Comparison of ENCODE assay signal across 23 mouse cellular contexts in the genomic region with DNA sequence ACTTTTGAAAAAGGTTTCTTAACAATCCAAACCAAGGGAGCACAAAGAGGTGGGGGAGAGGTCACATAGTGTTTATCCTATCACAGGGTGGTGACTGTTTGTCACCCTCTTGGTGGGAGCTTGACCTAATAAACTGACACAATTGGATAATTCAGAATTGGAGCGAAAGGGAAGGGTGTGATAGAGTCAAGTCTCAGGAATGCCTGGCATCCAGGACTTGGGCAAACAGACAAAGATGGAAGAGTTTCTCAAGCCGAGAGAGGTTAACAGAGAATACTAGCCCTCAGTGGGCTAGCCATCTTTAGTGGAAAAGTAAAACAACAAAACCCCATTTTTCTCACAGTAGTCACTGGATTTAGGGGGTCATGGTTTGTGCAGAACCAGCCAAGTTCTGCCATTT. TPM values are rescaled to one million over a fixed set of nuclear protein-coding genes. Genes with fewer than 3 reads are reported as not detected.
DNase-seq lines count a peak whose midpoint lies in the region; ATAC-seq and TF ChIP-seq lines count a peak whose summit lies in the region.
"Had no signal": no experiment of that assay in that cellular context is flagged by ENCODE, and none has a peak within 500 bp of the region (broad histone marks: within the 10 kb centered on the region; RNA-seq: fewer than 3 reads in every experiment).

No protein-coding gene starts in this region.

- ATAC-seq in kidney, embryonic 15.5 days (replicated peaks; ENCODE audit: low FRiP score) = no peak
- ATAC-seq in intestine, embryonic 16.5 days = no peak
- ATAC-seq: activated CD4-positive, CD25-positive, alpha-beta regulatory T cell, adult 4 months; forebrain, embryonic 13.5 days; forebrain, postnatal 0 days; hindbrain, embryonic 16.5 days; inflammation-experienced regulatory T-cells, adult 6 months had no signal

- TF ChIP-seq POLR2A in kidney, adult 2 months (IDR thresholded peaks at IDR 0.05; ENCODE audit: low read depth, low read length) = no peak

- DNase-seq in kidney, adult 2 months = no peak
- DNase-seq in Muller cell, postnatal 12 days (ENCODE audit: inconsistent ontology term) = peak; percentile 88
- DNase-seq in ZHBTc4 (ENCODE audit: low read depth, low spot score) = peak; percentile 55
- DNase-seq in adrenal gland, adult 2 months = no peak
- DNase-seq: adrenal gland, adult 8-10 months; B cell, adult 2 months; cerebellum, adult 2 months; cerebellum, postnatal 14 days; forebrain, postnatal 0 days; gastrocnemius, adult 2 months; gastrocnemius, postnatal 25 days; heart, postnatal 36 days; kidney, adult 11 months had no signal

- 0 out of 2 replicates have a peak, but pooled peaks cover 2% of the 10 kb centered on the region for H3K4me1 ChIP-seq in kidney, adult 2 months (ENCODE audit: control insufficient read depth, insufficient read depth, low read length)
- peaks cover 15% of the 10 kb centered on the region for H3K4me1 ChIP-seq in kidney, embryonic 15.5 days
- peaks cover 5% of the 10 kb centered on the region; the same call in 1 of the 2 replicates for H3K4me1 ChIP-seq in intestine, embryonic 16.5 days (ENCODE audit: control insufficient read depth, insufficient read depth, low read length)
- H3K4me1 ChIP-seq: embryonic facial prominence, embryonic 13.5 days; forebrain, embryonic 13.5 days; hindbrain, embryonic 12.5 days had no signal

- H3K27ac ChIP-seq in kidney, adult 2 months (ENCODE audit: insufficient read depth, low read depth, low read length) = peak overlapping the region; percentile 22; the same call in 1 of the 2 replicates
- H3K27ac ChIP-seq in kidney, embryonic 15.5 days = no peak overlapping the region
- H3K27ac ChIP-seq in intestine, embryonic 16.5 days (ENCODE audit: low read length) = no peak overlapping the region
- H3K27ac ChIP-seq: embryonic facial prominence, embryonic 13.5 days; forebrain, embryonic 13.5 days; heart, embryonic 13.5 days; hindbrain, embryonic 12.5 days had no signal

- H3K9ac ChIP-seq in kidney, embryonic 15.5 days = no peak overlapping the region
- no peak overlapping the region for H3K9ac ChIP-seq in intestine, embryonic 16.5 days (ENCODE audit: low read depth, low read length)
- H3K9ac ChIP-seq: embryonic facial prominence, embryonic 13.5 days; forebrain, embryonic 13.5 days; forebrain, postnatal 0 days; heart, embryonic 13.5 days; hindbrain, embryonic 12.5 days had no signal

- H3K9me3 ChIP-seq in kidney, embryonic 15.5 days (replicated peaks) = no peaks in the 10 kb centered on the region
- H3K9me3 ChIP-seq in intestine, embryonic 16.5 days (ENCODE audit: control insufficient read depth, low read length) = no peaks in the 10 kb centered on the region
- H3K9me3 ChIP-seq: embryonic facial prominence, embryonic 13.5 days; forebrain, embryonic 13.5 days; heart, embryonic 13.5 days had no signal

- H3K4me3 ChIP-seq in kidney, adult 2 months (ENCODE audit: insufficient read depth, low read depth, low read length) = no peak overlapping the region
- no peak overlapping the region for H3K4me3 ChIP-seq in kidney, embryonic 15.5 days (replicated peaks)
- no peak overlapping the region for H3K4me3 ChIP-seq in intestine, embryonic 16.5 days (ENCODE audit: low read length)
- H3K4me3 ChIP-seq: embryonic facial prominence, embryonic 13.5 days; forebrain, embryonic 13.5 days; gastrocnemius, adult 2 months; heart, embryonic 13.5 days; hindbrain, embryonic 12.5 days had no signal

- no peak for TF ChIP-seq CTCF in kidney, adult 2 months (conservative IDR thresholded peaks at IDR 0.05; ENCODE audit: insufficient read depth, insufficient read length, low read depth, low read length)

- H3K36me3 ChIP-seq in kidney, adult 2 months (ENCODE audit: control insufficient read depth, insufficient read depth, low read length) = no peaks in the 10 kb centered on the region
- H3K36me3 ChIP-seq in kidney, embryonic 15.5 days = no peaks in the 10 kb centered on the region
- no peaks in the 10 kb centered on the region for H3K36me3 ChIP-seq in intestine, embryonic 16.5 days (ENCODE audit: control insufficient read depth, insufficient read depth, low read length)
- H3K36me3 ChIP-seq: embryonic facial prominence, embryonic 13.5 days; heart, embryonic 13.5 days; hindbrain, embryonic 12.5 days had no signal

- no peaks in the 10 kb centered on the region for H3K27me3 ChIP-seq in kidney, adult 2 months (replicated peaks; ENCODE audit: control insufficient read depth, insufficient read depth, low read length)
- H3K27me3 ChIP-seq in kidney, embryonic 15.5 days = 0 out of 2 replicates have a peak, but pooled peaks cover 2% of the 10 kb centered on the region
- no peaks in the 10 kb centered on the region for H3K27me3 ChIP-seq in intestine, embryonic 16.5 days (replicated peaks; ENCODE audit: control insufficient read depth, insufficient read depth, low read length)
- H3K27me3 ChIP-seq: embryonic facial prominence, embryonic 13.5 days; forebrain, embryonic 13.5 days; heart, embryonic 13.5 days; hindbrain, embryonic 12.5 days had no signal

- no peak overlapping the region for H3K4me2 ChIP-seq in kidney, embryonic 15.5 days
- H3K4me2 ChIP-seq in intestine, embryonic 16.5 days (ENCODE audit: low read depth, low read length) = no peak overlapping the region
- H3K4me2 ChIP-seq: embryonic facial prominence, embryonic 13.5 days; forebrain, embryonic 13.5 days; heart, embryonic 13.5 days; hindbrain, embryonic 12.5 days had no signal

- WGBS in kidney, adult 2 months = 73% methylated on average over 2 of the region's 2 CpGs
- WGBS in kidney, embryonic 15.5 days = 61% methylated on average over 2 of the region's 2 CpGs
- WGBS in intestine, embryonic 16.5 days = 38% methylated on average over 2 of the region's 2 CpGs

RNA-seq across cellular contexts. Expression of a gene that starts 32.5 kb away (rescaled TPM):
- 73.4 and 83.4 TPM in 2 replicates for polyA plus RNA-seq in kidney, adult 2 months (2012; rRNA removed)
- 11.3 and 13.7 TPM in 2 replicates for polyA plus RNA-seq in kidney, embryonic 15.5 days (2015; fragmentation: Nextera tagmentation; extraction: Ambion mirVana)
- total RNA-seq in adrenal gland, adult 2 months (2021) = 100 to 1,000 TPM; 260 to 306 TPM
- 93.2 and 120 TPM in 2 replicates for polyA plus RNA-seq in adrenal gland, adult 2 months (2012; rRNA removed)
- polyA plus RNA-seq in intestine, embryonic 16.5 days (2015; fragmentation: Nextera tagmentation; extraction: Ambion mirVana) = 2.3 and 3.2 TPM in 2 replicates
- total RNA-seq: granulocyte monocyte progenitor cell, adult 5-6 weeks had no signal
- polyA plus RNA-seq: inflammation-experienced regulatory T-cells, adult 6 months had no signal

Comparison
In these comparisons a context has a peak if more than half of its experiments do, and no peak if none do; other contexts are left out.
1. DNase-seq: peak in Muller cell, postnatal 12 days (single experiment) and ZHBTc4 (single experiment); none in kidney, adult 2 months (single experiment) and adrenal gland, adult 2 months (single experiment).